Mouse (Mus musculus) liver, embryonic 13.5 days (tissue): ENCODE measurements around the gene Ccdc69. TPM values are rescaled to one million over a fixed set of nuclear protein-coding genes. Genes with fewer than 3 reads are reported as not detected.
A peak's percentile ranks its signal among the peaks of the same experiment; 100 is the strongest.

Experiments used
- ATAC-seq: fragments of 200-750 bp; cut with Nextera tagmentation; 2 replicates; pipeline ENCODE4 v1.8.0; 2017; ENCODE audit warnings: low read depth, mild to moderate bottlenecking, moderate number of reproducible peaks, moderate library complexity
- DNase-seq: peaks from one replicate; pipeline ENCODE4 v3.0.0; 2022
- H3K27ac ChIP-seq: fragments of 300-500 bp; sonication (generic); 2 replicates; pipeline ENCODE4 v1.5.1; 2015; ENCODE audit warnings: moderate library complexity, mild to moderate bottlenecking, inconsistent platforms
- H3K27me3 ChIP-seq: fragments of 300-500 bp; sonication (generic); 2 replicates; pipeline ENCODE4 v1.6.1; 2015; ENCODE audit warnings: mild to moderate bottlenecking, inconsistent platforms
- H3K36me3 ChIP-seq: fragments of 300-500 bp; sonication (generic); 2 replicates; pipeline ENCODE4 v1.6.1; 2015; ENCODE audit warnings: mild to moderate bottlenecking, inconsistent platforms
- H3K4me1 ChIP-seq: fragments of 300-500 bp; sonication (generic); replicated peaks from 2 replicates; pipeline ENCODE4 v1.6.1; 2015; ENCODE audit warnings: inconsistent platforms
- H3K4me2 ChIP-seq: fragments of 300-500 bp; sonication (generic); 2 replicates; pipeline ENCODE4 v1.6.1; 2015; ENCODE audit warnings: inconsistent platforms, mild to moderate bottlenecking, moderate library complexity
- H3K4me3 ChIP-seq: fragments of 300-500 bp; sonication (generic); replicated peaks from 2 replicates; pipeline ENCODE4 v1.5.1; 2015; ENCODE audit warnings: mild to moderate bottlenecking, inconsistent platforms
- H3K9ac ChIP-seq: fragments of 300-500 bp; sonication (generic); 2 replicates; pipeline ENCODE4 v1.6.1; 2015; ENCODE audit warnings: mild to moderate bottlenecking, inconsistent platforms
- H3K9me3 ChIP-seq: fragments of 300-500 bp; sonication (generic); replicated peaks from 2 replicates; pipeline ENCODE4 v1.6.1; 2016; ENCODE audit warnings: inconsistent platforms
- WGBS: fragments of 180-500 bp; shearing (Covaris S2); methylation state at CpG from one replicate; pipeline ENCODE4 v1.1.7; 2015; ENCODE audit not compliant: insufficient replicate concordance; 5-methylcytosine and 5-hydroxymethylcytosine counted together
- polyA plus RNA-seq: library from polyadenylated mRNA; unstranded; fragments of >200 nt; fragmentation: Nextera tagmentation; extraction: Ambion mirVana; gene quantifications from 2 replicates; pipeline ENCODE4 v1.2.1, GENCODE M21; 2015

Ccdc69 gene
- polyA plus RNA-seq, 1 experiment from 2014 or later = 1.1 TPM

- H3K27ac ChIP-seq = peak within 1 kb of the TSS; percentile 50
- ATAC-seq (peak; percentile 86), DNase-seq (peak; percentile 64)
- H3K4me1 ChIP-seq = peaks cover 46% of the 10 kb centered on the region
- H3K4me2 ChIP-seq = peak within 1 kb of the TSS; percentile 77
- no peaks in the 10 kb centered on the region for H3K9me3 ChIP-seq
- 0 out of 2 replicates have a peak, but pooled peaks cover 7% of the 10 kb centered on the region for H3K27me3 ChIP-seq
- under 1% methylated on average over 41 of the region's 41 CpGs for WGBS
- H3K4me3 ChIP-seq = peak within 1 kb of the TSS; percentile 63
- H3K36me3 ChIP-seq = no peaks in the 10 kb centered on the region
- peak within 1 kb of the TSS; percentile 72 for H3K9ac ChIP-seq
Measured at GRCm38 (mm10) chr11:55033040-55033660, 44.8 kb downstream of the Ccdc69 start, which contains the start of gene Anxa6. TSS of gene Anxa6 (minus strand) at chr11:55033445.

DNA sequence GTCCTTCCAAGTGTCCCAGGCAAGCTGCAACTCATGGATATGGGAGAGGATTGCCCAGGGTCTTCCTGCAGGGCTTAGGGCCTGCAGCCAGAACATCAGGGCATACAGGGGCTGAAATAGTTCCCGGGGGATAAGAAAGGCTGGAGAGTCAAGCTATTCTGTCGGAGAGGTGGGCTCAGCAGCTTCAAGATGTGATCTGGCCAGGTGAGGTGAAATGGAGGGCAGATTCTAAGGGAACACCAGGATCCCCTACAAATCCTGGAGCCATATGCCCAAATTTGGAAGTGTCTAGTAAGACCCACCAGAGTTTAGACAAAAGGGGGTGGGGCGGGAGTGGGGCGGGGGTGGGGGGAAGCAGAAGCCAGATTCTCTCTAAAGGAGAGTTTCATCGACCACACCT, 45.6 kb downstream of the Ccdc69 start:
- no peaks in the 10 kb centered on the region for H3K36me3 ChIP-seq
- H3K4me1 ChIP-seq = peaks cover 54% of the 10 kb centered on the region
- 0 out of 2 replicates have a peak, but pooled peaks cover 7% of the 10 kb centered on the region for H3K27me3 ChIP-seq
- ATAC-seq = no peak
- peak overlapping the region; percentile 50 for H3K27ac ChIP-seq
- 25% methylated on average over 5 of the region's 5 CpGs for WGBS
- peak overlapping the region; percentile 77 for H3K4me2 ChIP-seq
- peak overlapping the region; percentile 63 for H3K4me3 ChIP-seq
- peak overlapping the region; percentile 72 for H3K9ac ChIP-seq
- H3K9me3 ChIP-seq = no peaks in the 10 kb centered on the region
- no peak for DNase-seq

GRCm38 (mm10) chr11:55031991-55032280, 46.0 kb downstream of the Ccdc69 start:
- ATAC-seq (no peak), DNase-seq (no peak)
- peak overlapping the region; percentile 63 for H3K4me3 ChIP-seq
- peaks cover 57% of the 10 kb centered on the region for H3K4me1 ChIP-seq
- peak overlapping the region; percentile 50 for H3K27ac ChIP-seq
- H3K27me3 ChIP-seq = 0 out of 2 replicates have a peak, but pooled peaks cover 7% of the 10 kb centered on the region
- WGBS = 0% methylated on average over 3 of the region's 4 CpGs
- peak overlapping the region; percentile 77 for H3K4me2 ChIP-seq
- no peaks in the 10 kb centered on the region for H3K9me3 ChIP-seq
- H3K9ac ChIP-seq = peak overlapping the region; percentile 72; the same call in 1 of the 2 replicates
- H3K36me3 ChIP-seq = no peaks in the 10 kb centered on the region

- 23% methylated on average over 10 of the region's 10 CpGs for WGBS
- H3K27ac ChIP-seq = peak overlapping the region; percentile 50
- 0 out of 2 replicates have a peak, but pooled peaks cover 7% of the 10 kb centered on the region for H3K27me3 ChIP-seq
- no peak for ATAC-seq
- H3K4me3 ChIP-seq = peak overlapping the region; percentile 63
- H3K9ac ChIP-seq = no peak overlapping the region
- peaks cover 62% of the 10 kb centered on the region for H3K4me1 ChIP-seq
- no peak for DNase-seq
- peak overlapping the region; percentile 77 for H3K4me2 ChIP-seq
- H3K9me3 ChIP-seq = no peaks in the 10 kb centered on the region
- H3K36me3 ChIP-seq = no peaks in the 10 kb centered on the region
Measured at GRCm38 (mm10) chr11:55031211-55031990, 46.5 kb downstream of the Ccdc69 start.

- H3K27me3 ChIP-seq = 0 out of 2 replicates have a peak, but pooled peaks cover 7% of the 10 kb centered on the region
- H3K9me3 ChIP-seq = no peaks in the 10 kb centered on the region
- peaks cover 5% of the 10 kb centered on the region; the same call in 1 of the 2 replicates for H3K36me3 ChIP-seq
- WGBS = 40% methylated on average over 2 of the region's 2 CpGs
- no peak overlapping the region for H3K4me2 ChIP-seq
- H3K4me1 ChIP-seq = peaks cover 85% of the 10 kb centered on the region
- no peak overlapping the region for H3K4me3 ChIP-seq
- H3K9ac ChIP-seq = no peak overlapping the region
- H3K27ac ChIP-seq = peak overlapping the region; percentile 56
- no peak for ATAC-seq
- DNase-seq = no peak
Measured at GRCm38 (mm10) chr11:55028509-55028908, 49.4 kb downstream of the Ccdc69 start.

DNA sequence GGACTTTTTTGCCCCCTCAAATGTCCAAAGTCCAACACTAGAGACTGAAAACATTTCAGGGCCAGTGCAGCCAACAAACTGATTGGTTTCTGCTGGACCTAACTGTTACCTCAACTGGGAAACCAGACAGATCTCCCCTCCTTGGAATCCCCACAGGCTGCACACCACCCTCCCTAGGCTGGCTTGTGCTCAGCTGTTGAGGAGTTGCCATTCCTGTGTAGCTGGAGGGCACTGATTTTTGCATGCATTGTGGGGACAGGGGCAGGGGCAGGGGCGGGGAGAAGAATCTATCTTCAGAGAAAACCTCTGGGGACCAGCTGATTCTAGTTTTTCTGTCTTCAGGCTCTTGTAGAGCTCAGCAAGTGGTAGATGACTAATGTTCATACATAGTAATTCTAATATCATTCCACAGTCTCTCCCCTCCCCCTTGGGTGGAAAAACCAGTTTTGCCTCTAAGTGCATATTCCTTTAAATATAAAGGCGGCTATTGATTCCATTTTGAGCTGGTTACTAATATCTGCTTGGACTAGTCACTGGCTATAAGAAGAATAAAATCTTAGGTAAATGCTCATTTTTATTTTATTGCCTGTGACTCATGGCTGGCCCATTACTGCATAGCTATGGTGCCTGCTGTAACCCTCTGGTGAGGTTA, 50.6 kb downstream of the Ccdc69 start:
- ATAC-seq (no peak), DNase-seq (no peak)
- 69% methylated on average over 2 of the region's 2 CpGs for WGBS
- Histone ChIP-seq H3K4me3 (no peak overlapping the region), H3K9ac (no peak overlapping the region), H3K27ac (peak overlapping the region; percentile 56; the same call in 1 of the 2 replicates), H3K27me3 (0 out of 2 replicates have a peak, but pooled peaks cover 2% of the 10 kb centered on the region), H3K4me2 (no peak overlapping the region), H3K4me1 (peaks cover 85% of the 10 kb centered on the region), H3K9me3 (no peaks in the 10 kb centered on the region), H3K36me3 (peaks cover 5% of the 10 kb centered on the region; the same call in 1 of the 2 replicates)

DNA sequence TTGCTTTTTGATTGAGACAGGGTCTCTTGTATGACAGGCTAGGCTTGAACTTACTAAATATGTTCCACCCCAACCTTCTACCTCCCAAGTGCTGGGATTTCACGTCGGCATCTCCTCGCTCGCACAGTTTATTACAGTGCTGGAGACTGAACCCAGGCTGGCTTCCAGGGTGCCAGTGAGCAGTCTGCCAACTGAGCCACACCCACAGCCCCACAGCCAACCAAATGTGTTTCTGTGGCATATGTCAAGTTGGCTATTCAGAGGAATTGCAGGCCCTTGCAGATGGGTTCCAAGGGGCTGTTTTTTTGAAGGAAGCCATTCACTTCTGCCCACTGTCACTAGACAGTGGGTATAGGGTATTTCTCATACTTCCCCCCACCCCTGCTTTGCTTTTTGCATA, 52.0 kb downstream of the Ccdc69 start:
- no peak overlapping the region for H3K4me3 ChIP-seq
- H3K4me2 ChIP-seq = no peak overlapping the region
- H3K4me1 ChIP-seq = peaks cover 85% of the 10 kb centered on the region
- no peak overlapping the region for H3K27ac ChIP-seq
- H3K9me3 ChIP-seq = no peaks in the 10 kb centered on the region
- DNase-seq (no peak), ATAC-seq (no peak)
- H3K27me3 ChIP-seq = no peaks in the 10 kb centered on the region
- WGBS = 69% methylated on average over 4 of the region's 4 CpGs
- H3K36me3 ChIP-seq = peaks cover 5% of the 10 kb centered on the region; the same call in 1 of the 2 replicates
- H3K9ac ChIP-seq = no peak overlapping the region

GRCm38 (mm10) chr11:55023583-55023982, 54.3 kb downstream of the Ccdc69 start:
- Histone ChIP-seq H3K4me2 (peak overlapping the region; percentile 41; the same call in 1 of the 2 replicates), H3K9me3 (no peaks in the 10 kb centered on the region), H3K27me3 (no peaks in the 10 kb centered on the region), H3K27ac (peak overlapping the region; percentile 79), H3K36me3 (peaks cover 13% of the 10 kb centered on the region; the same call in 1 of the 2 replicates), H3K9ac (no peak overlapping the region), H3K4me1 (peaks cover 95% of the 10 kb centered on the region), H3K4me3 (no peak overlapping the region)
- ATAC-seq = no peak
- DNase-seq = no peak
- WGBS = 52% methylated on average over 3 of the region's 3 CpGs

DNA sequence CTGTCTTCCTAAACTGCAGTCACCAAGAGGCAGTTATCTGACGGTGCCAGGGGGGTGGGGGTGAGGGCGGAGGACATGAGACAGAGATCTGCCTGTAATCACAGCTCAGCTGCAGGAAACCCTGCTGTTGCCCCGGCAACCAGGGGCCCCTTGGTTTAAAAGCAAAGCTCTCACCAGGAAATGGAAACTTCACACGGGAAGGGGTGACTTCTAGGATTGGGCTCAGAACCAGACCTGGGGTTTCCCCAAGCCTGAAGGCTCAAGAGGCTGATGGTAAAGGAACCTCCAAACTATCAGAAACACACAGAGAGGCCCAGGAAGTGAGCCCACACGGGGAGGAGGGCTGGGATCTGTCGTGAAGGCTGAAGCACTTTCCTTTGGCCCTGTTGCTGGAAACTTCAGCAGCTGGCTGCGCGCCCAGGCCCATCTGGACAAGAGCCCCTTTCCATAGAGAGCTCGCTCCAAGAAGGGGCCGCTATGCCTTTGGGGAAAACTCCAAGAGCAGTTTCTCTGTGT, 54.8 kb downstream of the Ccdc69 start:
- ATAC-seq = peak; percentile 74
- H3K9me3 ChIP-seq = no peaks in the 10 kb centered on the region
- no peaks in the 10 kb centered on the region for H3K27me3 ChIP-seq
- H3K4me1 ChIP-seq = peaks cover 93% of the 10 kb centered on the region
- DNase-seq = peak; percentile 53
- 13% methylated on average over 10 of the region's 10 CpGs for WGBS
- peaks cover 16% of the 10 kb centered on the region; the same call in 1 of the 2 replicates for H3K36me3 ChIP-seq
- peak overlapping the region; percentile 41 for H3K4me2 ChIP-seq
- H3K9ac ChIP-seq = no peak overlapping the region
- H3K4me3 ChIP-seq = no peak overlapping the region
- peak overlapping the region; percentile 79 for H3K27ac ChIP-seq

DNA sequence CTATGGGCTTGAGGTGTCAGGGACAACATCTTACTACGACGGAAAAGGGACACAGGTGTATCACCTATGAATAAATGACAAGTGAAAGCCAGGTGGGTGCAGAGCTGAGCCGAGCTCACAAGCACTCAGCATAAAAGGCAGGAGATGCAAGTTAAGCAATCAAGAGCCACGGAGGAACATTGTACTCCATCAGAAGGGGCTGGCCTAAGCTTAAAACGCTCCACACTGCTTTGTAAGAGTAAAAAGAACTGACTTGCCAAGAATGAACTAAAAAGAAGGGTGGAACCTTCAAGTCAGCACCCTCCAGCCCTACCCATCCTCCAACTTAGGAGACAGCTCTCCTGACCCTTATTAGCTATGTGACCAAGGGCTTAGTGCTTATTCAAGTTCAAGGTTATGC, 55.4 kb downstream of the Ccdc69 start:
- peaks cover 87% of the 10 kb centered on the region for H3K4me1 ChIP-seq
- no peak overlapping the region for H3K9ac ChIP-seq

DNA sequence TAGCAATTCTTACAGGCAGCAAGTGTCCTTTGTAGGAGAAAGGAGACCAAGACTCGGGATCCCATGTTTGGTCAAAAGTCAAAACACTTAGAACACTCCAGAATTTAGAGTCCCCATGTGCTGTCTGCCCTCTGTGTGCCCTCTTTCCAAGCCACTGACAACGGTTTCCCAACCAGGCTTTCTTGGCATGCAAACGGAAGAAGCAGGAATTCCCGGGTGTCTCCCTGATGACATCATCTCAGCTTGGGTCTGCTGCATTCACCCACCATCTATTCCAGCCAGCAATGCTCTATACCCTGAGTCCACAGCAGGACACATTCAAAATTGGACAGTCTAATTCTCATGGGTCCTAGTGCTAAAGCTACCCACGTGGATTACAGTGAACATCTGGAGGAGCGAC, 56.1 kb downstream of the Ccdc69 start:
- Histone ChIP-seq H3K4me2 (no peak overlapping the region), H3K9me3 (no peaks in the 10 kb centered on the region), H3K4me1 (peaks cover 81% of the 10 kb centered on the region), H3K4me3 (no peak overlapping the region), H3K27me3 (no peaks in the 10 kb centered on the region), H3K9ac (no peak overlapping the region), H3K27ac (no peak overlapping the region), H3K36me3 (peaks cover 16% of the 10 kb centered on the region; the same call in 1 of the 2 replicates)
- DNase-seq (no peak), ATAC-seq (no peak)
- 55% methylated on average over 6 of the region's 6 CpGs for WGBS

More for the DNA sequence above, 55.4 kb downstream of the Ccdc69 start:
- H3K27me3 ChIP-seq = no peaks in the 10 kb centered on the region
- peaks cover 16% of the 10 kb centered on the region; the same call in 1 of the 2 replicates for H3K36me3 ChIP-seq
- DNase-seq (no peak), ATAC-seq (no peak; the same call in none of the 2 replicates)
- no peaks in the 10 kb centered on the region for H3K9me3 ChIP-seq
- H3K4me3 ChIP-seq = no peak overlapping the region
- peak overlapping the region; percentile 41 for H3K4me2 ChIP-seq
- 41% methylated on average over 5 of the region's 5 CpGs for WGBS
- peak overlapping the region; percentile 79 for H3K27ac ChIP-seq
